Mouse (Mus musculus) spleen, postnatal 10 days (tissue): ENCODE measurements at regions not wholly inside any gene's neighbourhood (a gene's known extent, or its start where the extent isn't known, plus 50 kb on each side); places are given as distances from the start of the nearest gene placed in this dataset.

Source experiments
- DNase-seq, 2 experiments: peaks; one replicate each; pipeline ENCODE4 v3.0.0; 2021 to 2022; ENCODE audit warnings: low spot score in 2 of 2

DNA sequence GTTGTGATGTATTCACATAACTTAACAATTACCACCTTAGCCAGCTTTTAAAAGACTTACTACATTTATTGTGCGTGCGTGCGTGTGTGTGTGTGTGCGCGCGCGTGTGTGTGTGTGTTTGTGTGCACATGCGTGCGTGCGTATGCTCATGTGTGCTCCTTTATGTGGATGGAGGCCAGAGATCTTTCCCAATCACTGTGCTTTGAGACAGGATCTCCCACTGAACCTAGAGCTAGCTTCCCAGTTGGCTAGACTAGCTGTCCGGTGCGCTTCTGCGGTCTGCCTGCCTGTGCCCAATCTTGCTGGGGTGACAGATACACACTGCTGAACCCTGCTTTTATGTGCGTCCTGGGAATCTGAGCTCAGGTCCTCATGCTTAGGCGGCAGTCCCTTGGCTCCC, 50.1 kb upstream of the Arhgap29 start:
- DNase-seq = no peak

- DNase-seq = no peak
These were observed 51.9 kb upstream of the Arhgap29 start for GRCm38 (mm10) chr3:121900429-121900844.

DNA sequence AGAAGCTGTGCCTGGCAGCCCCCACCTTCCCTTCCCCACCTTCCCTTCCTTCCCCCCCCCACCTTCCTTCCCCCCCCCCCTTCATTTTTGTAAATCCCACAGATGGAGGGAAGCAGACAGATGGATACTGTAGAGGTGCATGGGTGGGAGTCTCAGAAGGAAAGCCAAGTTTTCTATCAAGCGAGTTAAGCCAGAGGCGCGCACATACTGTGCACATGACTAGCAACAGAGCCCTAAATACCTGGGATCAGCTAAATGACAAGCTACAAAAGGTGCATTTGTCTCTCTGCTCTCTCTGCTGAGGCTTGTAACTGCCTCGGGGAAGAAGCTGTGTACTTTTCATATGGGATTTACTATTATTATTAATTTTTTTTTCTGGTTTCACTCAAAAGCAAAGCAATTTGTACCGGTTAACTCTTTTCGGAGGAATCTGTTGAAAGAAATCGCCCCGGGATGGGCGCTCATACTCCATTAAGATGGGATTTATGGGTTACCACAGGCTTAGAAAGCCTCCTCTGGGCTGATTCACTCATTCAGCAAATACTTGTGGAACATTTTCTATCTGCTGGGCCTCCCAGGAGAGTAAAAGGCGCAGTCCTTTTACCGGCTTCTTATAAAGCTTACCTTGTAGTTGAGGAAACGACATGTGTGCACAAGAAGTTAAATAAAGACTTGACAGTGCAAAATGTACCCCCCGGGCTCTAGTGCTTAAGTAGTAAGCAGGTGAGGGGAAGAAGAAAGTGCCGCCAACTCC, 54.3 kb upstream of the Arhgap29 start:
- no peak for DNase-seq

- DNase-seq = no peak
These were observed 58.7 kb upstream of the Arhgap29 start for GRCm38 (mm10) chr3:121893606-121894005.

DNA sequence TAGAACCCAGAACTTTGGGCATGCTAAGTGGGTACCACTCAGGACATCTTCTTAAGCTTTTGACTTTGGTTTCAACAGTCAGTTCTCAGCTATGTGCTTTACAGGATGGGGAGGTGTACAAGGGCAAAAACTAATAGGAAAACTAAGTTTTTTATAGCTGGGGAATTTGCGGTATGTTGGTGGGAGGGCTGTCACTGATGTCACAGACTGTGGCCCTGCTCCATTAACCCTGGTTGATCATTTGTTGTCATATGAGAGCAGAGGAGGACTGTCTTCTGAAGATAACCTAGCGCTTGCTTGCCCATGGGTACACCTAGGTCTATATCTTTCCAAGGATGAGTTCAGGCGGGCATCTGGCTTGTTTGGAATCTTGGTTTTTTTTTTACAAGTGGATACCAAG, 59.7 kb upstream of the Arhgap29 start:
- DNase-seq = no peak

- no peak for DNase-seq
These were observed 61.0 kb upstream of the Arhgap29 start for GRCm38 (mm10) chr3:121891338-121891737.

DNA sequence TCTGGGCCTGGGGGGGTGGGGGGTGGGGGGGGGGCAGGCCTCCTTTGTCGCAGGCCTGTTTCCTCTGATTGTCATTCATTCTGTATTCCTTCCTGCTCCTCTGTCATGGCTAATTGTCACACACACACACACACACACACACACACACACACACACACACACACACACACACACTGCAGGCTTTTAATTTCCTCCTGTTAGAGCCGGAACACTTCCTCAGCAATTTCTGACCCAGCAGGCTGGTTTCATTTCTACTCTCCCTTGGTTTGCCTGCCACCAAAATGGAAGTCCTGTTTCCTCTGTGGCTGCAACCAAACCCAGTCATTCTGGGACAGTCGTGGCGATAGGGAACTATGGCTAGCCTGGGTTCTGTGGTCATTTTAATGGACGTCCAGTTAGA, 61.8 kb upstream of the Arhgap29 start:
- DNase-seq = no peak

- DNase-seq = no peak
These were observed 65.3 kb upstream of the Arhgap29 start for GRCm38 (mm10) chr3:121886870-121887605.

GRCm38 (mm10) chr3:121886309-121886708, 66.0 kb upstream of the Arhgap29 start:
- DNase-seq = no peak

GRCm38 (mm10) chr3:121885265-121886178, 66.8 kb upstream of the Arhgap29 start:
- no peak for DNase-seq

GRCm38 (mm10) chr3:121884328-121885248, 67.8 kb upstream of the Arhgap29 start:
- peak; percentile 67 to 85 for DNase-seq

DNA sequence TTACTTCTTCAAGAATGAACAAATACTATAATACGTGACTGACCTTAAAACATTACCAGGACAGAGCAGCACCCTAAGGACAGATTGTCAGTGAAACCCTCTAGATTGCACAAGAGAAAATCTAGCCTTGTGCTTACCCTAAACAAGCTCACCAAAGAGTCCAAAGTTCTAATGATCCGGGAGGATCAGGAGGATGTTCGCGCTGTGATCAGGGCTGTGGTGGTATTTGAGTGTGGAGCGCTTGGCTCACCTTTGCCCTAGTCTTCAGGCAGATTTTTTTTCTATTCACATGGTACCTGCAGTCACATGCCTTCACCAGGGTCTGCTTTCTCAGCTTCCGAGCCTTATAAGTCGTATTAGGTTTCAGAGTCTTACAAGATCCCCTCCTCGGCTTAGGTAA, 65.3 kb upstream of the Abcd3 start:
- no peak for DNase-seq

GRCm38 (mm10) chr3:121875072-121875471, 60.0 kb upstream of the Abcd3 start:
- DNase-seq = no peak

- DNase-seq = no peak
These were observed 59.5 kb upstream of the Abcd3 start for GRCm38 (mm10) chr3:121874576-121874975.

DNA sequence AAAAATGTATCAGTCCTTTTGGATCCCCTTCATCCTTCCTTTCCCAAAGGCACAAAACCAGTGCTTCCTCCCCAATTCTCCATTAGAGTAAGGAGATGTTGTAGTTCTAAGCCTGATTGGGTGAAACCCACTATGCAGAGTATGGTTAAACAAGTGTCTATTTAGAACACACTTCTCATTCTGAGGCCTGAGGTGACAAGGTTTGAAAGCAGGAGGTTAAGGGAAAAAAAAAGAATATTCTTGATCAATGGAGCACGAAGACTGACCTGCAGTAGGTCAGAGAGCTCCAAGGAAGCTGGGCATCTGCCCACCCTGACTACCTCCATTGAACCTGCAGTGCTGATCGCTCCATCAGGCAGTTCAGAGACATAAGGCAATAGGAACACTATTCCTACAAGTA, 58.5 kb upstream of the Abcd3 start:
- no peak for DNase-seq

GRCm38 (mm10) chr3:121872685-121873084, 57.6 kb upstream of the Abcd3 start:
- no peak for DNase-seq

DNA sequence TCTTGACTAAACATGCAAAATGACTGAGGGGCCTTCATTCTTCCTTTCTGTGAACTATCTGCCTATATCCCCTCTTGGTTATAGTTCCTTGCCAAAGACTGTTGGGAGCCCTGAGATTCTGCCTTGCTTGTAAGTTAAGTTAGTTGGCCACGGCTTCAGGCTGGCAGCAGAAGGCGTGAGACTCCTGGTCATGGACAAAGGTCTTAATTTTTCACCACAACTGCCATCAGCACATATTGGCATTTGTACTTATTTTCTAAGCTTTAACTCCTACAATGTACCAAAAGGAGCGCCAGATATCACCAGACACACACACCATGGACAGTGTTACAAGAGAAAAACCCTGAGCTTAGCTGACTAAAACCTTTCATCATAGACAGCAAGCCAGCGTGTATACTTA, 56.7 kb upstream of the Abcd3 start:
- DNase-seq = no peak

DNA sequence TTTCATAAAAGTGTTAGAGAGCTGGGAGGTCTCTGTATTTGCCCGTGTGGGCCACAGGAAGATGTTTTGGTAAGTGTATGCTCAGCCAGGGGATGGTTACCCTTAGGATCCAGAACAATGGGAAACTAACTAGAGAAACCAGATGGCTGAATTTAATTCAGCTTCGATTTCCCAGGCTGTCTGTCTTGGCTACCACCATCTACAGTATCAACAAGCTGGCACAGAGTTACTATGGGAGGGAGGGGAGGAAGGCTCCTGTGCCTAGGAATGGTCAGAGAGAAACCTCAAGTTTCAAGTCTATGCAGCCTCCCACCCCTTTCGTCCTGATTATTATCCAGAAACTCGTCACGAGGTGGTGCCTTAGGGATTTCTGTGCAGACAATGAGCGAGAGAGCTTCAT, 55.6 kb upstream of the Abcd3 start:
- no peak for DNase-seq

GRCm38 (mm10) chr3:121869694-121870093, 54.6 kb upstream of the Abcd3 start:
- no peak for DNase-seq

- no peak for DNase-seq
These were observed 52.2 kb upstream of the Abcd3 start for GRCm38 (mm10) chr3:121867301-121867700.
